Mouse (Mus musculus): ENCODE results near the gene E330009J07Rik. TPM values are rescaled to one million over a fixed set of nuclear protein-coding genes. Genes with fewer than 3 reads are reported as not detected.

The E330009J07Rik gene
- polyA plus RNA-seq (2014; fragmentation: Nextera tagmentation; extraction: Ambion mirVana) = 16.3 and 17.0 TPM in 2 replicates

DNA sequence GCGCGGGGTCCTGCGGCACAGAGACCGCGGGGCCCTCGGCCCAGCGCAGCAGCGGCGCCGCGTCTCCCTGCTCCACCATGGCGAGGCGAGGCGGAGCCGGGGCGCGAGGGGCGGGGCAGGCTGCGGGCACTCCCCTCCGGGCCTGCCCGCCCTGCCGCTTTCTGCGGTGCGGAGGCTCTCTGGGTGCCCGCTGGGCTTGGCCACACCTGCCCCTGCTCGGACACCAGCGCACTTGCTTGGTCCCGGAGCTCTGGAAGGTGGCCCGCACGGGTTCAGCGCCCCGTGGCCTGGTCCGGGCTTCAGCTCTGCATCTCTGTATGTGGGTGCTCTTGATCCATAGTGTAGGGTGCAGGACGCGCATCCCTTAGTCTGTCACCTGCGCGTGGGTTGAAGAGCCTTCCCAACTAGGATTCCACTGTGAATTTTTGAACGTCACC is at the start of gene E330009J07Rik:
E330009J07Rik (minus strand) TSS at position 89 of the 437 bp plus-strand sequence.
- WGBS = 0% methylated on average over 38 of the region's 38 CpGs
- H3K9ac ChIP-seq (replicated peaks; ENCODE audit: low read depth, low read length) = peak within 1 kb of the TSS; percentile 90
- peaks cover 7% of the 10 kb centered on the region for H3K4me1 ChIP-seq (ENCODE audit: control insufficient read depth, insufficient read depth, low read length)
- peak within 1 kb of the TSS; percentile 75 for H3K4me3 ChIP-seq (ENCODE audit: low read depth, low read length)
- no peaks in the 10 kb centered on the region for H3K36me3 ChIP-seq (ENCODE audit: control insufficient read depth, insufficient read depth, low read length)
- H3K9me3 ChIP-seq (ENCODE audit: control insufficient read depth, low read length) = no peaks in the 10 kb centered on the region
- peak within 1 kb of the TSS; percentile 87 for H3K27ac ChIP-seq (ENCODE audit: low read depth, low read length)
- H3K4me2 ChIP-seq (ENCODE audit: low read depth, low read length) = peak within 1 kb of the TSS; percentile 80
- no peaks in the 10 kb centered on the region; the same call in 1 of the 2 replicates for H3K27me3 ChIP-seq (ENCODE audit: control insufficient read depth, insufficient read depth, low read length)
- ATAC-seq (ENCODE audit: low read depth) = peak; percentile 93

DNA sequence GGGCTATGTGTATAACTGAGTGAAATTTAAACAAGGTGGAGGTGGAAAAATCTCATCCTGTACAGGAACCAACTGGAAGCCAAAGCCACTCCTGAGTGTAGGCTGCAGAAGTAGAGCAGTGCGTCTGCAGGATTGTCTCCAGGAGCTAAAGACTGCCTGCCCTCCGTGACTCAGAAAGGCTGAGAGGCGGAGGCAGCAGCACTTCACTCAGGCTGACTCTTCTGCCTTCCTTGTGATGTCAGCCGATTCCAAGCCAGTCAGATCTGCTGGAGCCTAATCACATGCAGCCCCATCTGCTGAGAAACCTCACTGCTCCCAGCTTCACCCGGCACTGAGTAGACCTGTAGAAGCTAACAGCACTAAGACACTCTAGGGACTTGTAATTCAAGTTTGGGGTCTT is 46.4 kb upstream of the E330009J07Rik start:
- H3K27me3 ChIP-seq (ENCODE audit: control insufficient read depth, insufficient read depth, low read length) = no peaks in the 10 kb centered on the region
- H3K9ac ChIP-seq (replicated peaks; ENCODE audit: low read depth, low read length) = no peak overlapping the region
- no peak overlapping the region for H3K4me2 ChIP-seq (ENCODE audit: low read depth, low read length)
- no peaks in the 10 kb centered on the region for H3K4me1 ChIP-seq (ENCODE audit: control insufficient read depth, insufficient read depth, low read length)
- H3K4me3 ChIP-seq (ENCODE audit: low read depth, low read length) = no peak overlapping the region
- no peaks in the 10 kb centered on the region for H3K9me3 ChIP-seq (ENCODE audit: control insufficient read depth, low read length)
- H3K27ac ChIP-seq (ENCODE audit: low read depth, low read length) = no peak overlapping the region
- no peak for ATAC-seq (ENCODE audit: low read depth)
- 89% methylated on average over 5 of the region's 5 CpGs for WGBS
- H3K36me3 ChIP-seq (ENCODE audit: control insufficient read depth, insufficient read depth, low read length) = peaks cover 31% of the 10 kb centered on the region

DNA sequence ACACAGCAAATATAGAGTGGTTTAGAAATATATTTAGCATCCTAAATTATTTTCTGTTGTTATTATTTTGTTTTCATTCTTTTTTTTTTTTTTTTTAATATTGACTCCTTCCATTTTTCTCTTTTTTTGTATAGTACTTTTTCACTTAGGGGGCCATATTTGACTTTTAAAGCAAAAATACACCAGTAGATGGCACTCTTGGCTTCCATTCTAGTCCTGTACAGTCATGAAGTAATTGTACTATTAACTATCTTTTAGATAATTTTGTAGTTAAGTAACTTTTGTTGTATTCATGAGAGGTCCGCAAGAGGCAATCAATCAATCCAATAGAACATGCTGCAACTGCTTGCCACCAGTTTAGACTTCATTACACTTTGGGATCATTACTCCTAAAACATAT is 43.8 kb upstream of the E330009J07Rik start:
- H3K4me1 ChIP-seq (ENCODE audit: control insufficient read depth, insufficient read depth, low read length) = no peaks in the 10 kb centered on the region

DNA sequence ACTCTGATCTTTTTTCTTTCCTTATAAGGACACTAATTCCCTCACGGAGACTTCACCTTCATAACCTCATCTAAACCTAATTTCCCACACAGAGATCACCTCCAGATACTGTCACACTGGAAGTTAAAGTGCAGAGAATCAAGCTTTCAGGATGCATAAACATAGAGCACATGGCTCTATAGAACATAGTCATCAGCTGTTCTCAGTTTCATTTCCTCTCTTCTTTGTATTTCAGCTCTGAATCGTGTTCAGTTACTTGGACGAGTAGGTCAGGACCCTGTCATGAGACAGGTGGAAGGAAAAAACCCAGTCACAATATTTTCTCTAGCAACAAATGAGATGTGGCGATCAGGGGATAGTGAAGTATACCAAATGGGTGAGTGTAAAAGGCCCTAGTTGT is 40.2 kb upstream of the E330009J07Rik start:
- Histone ChIP-seq H3K36me3 (ENCODE audit: control insufficient read depth, insufficient read depth, low read length) (peaks cover 32% of the 10 kb centered on the region), H3K4me2 (ENCODE audit: low read depth, low read length) (no peak overlapping the region), H3K27ac (ENCODE audit: low read depth, low read length) (no peak overlapping the region), H3K4me1 (ENCODE audit: control insufficient read depth, insufficient read depth, low read length) (peaks cover 8% of the 10 kb centered on the region; the same call in 1 of the 2 replicates), H3K27me3 (ENCODE audit: control insufficient read depth, insufficient read depth, low read length) (no peaks in the 10 kb centered on the region), H3K4me3 (ENCODE audit: low read depth, low read length) (no peak overlapping the region), H3K9ac (replicated peaks; ENCODE audit: low read depth, low read length) (no peak overlapping the region), H3K9me3 (ENCODE audit: control insufficient read depth, low read length) (no peaks in the 10 kb centered on the region)
- 94% methylated on average over 4 of the region's 4 CpGs for WGBS
- ATAC-seq (ENCODE audit: low read depth) = no peak

More for the DNA sequence above, 43.8 kb upstream of the E330009J07Rik start:
- Histone ChIP-seq H3K4me2 (ENCODE audit: low read depth, low read length) (no peak overlapping the region), H3K9ac (replicated peaks; ENCODE audit: low read depth, low read length) (no peak overlapping the region), H3K9me3 (ENCODE audit: control insufficient read depth, low read length) (no peaks in the 10 kb centered on the region), H3K27me3 (ENCODE audit: control insufficient read depth, insufficient read depth, low read length) (no peaks in the 10 kb centered on the region), H3K36me3 (ENCODE audit: control insufficient read depth, insufficient read depth, low read length) (peaks cover 49% of the 10 kb centered on the region), H3K4me3 (ENCODE audit: low read depth, low read length) (no peak overlapping the region), H3K27ac (ENCODE audit: low read depth, low read length) (no peak overlapping the region)
- ATAC-seq (ENCODE audit: low read depth) = no peak
- 89% methylated on average over 1 of the region's 1 CpGs for WGBS

DNA sequence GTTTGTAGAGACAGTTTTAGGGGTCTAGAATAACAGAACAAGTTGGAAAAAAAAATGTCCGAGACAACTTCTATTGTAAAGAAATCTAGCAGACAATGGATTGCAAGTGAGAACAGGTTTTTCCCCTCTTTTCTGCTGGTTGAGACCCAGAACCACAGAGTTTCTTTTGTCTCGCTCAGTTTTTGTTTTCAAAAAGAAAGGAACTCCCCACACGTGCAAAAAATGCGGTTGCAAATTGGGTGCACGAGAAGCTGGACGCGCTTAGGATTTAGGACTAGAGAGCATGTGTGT is 35.7 kb upstream of the E330009J07Rik start:
- H3K27ac ChIP-seq (ENCODE audit: low read depth, low read length) = peak overlapping the region; percentile 88
- under 1% methylated on average over 7 of the region's 7 CpGs for WGBS
- ATAC-seq (ENCODE audit: low read depth) = no peak

DNA sequence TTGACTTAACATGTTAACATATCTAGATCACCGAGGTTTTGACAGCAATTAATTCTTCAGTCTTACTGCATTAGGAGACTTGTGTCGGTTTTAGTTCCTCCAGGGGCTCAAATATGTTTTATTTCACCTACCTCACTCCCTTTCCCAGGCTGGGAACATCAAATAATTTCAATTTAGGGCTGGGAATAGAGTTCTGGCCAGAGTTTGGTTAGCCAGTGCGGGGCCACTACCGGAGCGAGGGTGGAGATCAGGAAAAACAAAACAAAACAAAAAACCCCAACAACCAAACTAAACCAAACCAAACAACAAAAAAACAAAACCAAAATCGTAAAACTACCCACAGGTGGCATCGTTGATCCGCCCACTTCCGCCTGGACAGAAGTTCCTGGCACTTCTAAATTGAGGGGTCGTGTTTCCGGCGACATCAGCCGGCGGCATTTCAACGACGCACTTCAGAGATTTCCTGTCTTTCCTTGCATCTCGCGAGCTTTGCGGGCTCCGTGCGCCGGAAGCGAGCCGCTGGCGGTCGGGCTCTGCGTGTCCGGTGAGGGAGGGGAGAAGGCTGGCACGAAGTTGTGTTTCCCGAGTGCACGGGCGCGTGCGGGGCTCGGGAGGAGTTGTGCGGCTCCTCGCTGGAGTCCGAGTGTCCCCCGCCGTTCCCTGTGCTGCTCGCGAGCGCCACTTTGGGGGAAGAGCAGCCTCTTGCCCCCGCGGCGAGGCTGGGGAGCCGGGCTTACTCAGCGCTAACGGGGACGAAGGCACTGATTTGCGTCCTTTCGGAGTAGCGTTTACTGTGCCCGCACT is 35.2 kb upstream of the E330009J07Rik start, which contains the start of gene Ssbp1:
Ssbp1 (plus strand) TSS at position 437 of the 804 bp plus-strand sequence.
- Histone ChIP-seq H3K4me2 (ENCODE audit: low read depth, low read length) (peak within 1 kb of the TSS; percentile 79), H3K9ac (replicated peaks; ENCODE audit: low read depth, low read length) (peak within 1 kb of the TSS; percentile 80), H3K9me3 (ENCODE audit: control insufficient read depth, low read length) (no peaks in the 10 kb centered on the region), H3K27ac (ENCODE audit: low read depth, low read length) (peak within 1 kb of the TSS; percentile 88), H3K4me3 (ENCODE audit: low read depth, low read length) (peak within 1 kb of the TSS; percentile 78), H3K4me1 (ENCODE audit: control insufficient read depth, insufficient read depth, low read length) (peaks cover 8% of the 10 kb centered on the region; the same call in 1 of the 2 replicates), H3K36me3 (ENCODE audit: control insufficient read depth, insufficient read depth, low read length) (peaks cover 12% of the 10 kb centered on the region; the same call in 1 of the 2 replicates), H3K27me3 (ENCODE audit: control insufficient read depth, insufficient read depth, low read length) (no peaks in the 10 kb centered on the region)
- 1% methylated on average over 54 of the region's 54 CpGs for WGBS
- peak; percentile 97 for ATAC-seq (ENCODE audit: low read depth)

More for the DNA sequence above, 35.7 kb upstream of the E330009J07Rik start:
- Histone ChIP-seq H3K36me3 (ENCODE audit: control insufficient read depth, insufficient read depth, low read length) (peaks cover 17% of the 10 kb centered on the region; the same call in 1 of the 2 replicates), H3K27me3 (ENCODE audit: control insufficient read depth, insufficient read depth, low read length) (no peaks in the 10 kb centered on the region), H3K4me3 (ENCODE audit: low read depth, low read length) (peak overlapping the region; percentile 78), H3K9ac (replicated peaks; ENCODE audit: low read depth, low read length) (peak overlapping the region; percentile 80), H3K4me1 (ENCODE audit: control insufficient read depth, insufficient read depth, low read length) (peaks cover 8% of the 10 kb centered on the region; the same call in 1 of the 2 replicates), H3K9me3 (ENCODE audit: control insufficient read depth, low read length) (no peaks in the 10 kb centered on the region), H3K4me2 (ENCODE audit: low read depth, low read length) (peak overlapping the region; percentile 79)

DNA sequence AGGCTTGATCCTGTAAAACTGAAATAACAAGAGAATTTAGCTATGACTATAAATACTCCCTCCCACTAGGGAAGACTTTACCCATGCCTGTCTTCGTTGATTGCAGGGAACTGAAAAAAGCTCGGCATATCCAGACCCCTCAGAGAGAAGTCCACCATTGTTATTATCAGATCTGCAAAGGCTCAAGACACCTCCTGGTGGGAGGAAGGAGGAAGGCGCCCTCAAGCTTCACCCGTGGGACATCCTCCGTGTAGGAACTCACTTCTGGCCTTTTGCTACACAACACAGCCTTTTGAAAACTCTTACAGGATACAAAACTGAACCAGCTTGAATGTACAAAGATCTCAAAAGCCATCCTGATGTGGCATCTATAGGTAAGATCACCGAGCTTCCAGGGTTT is 29.8 kb upstream of the E330009J07Rik start:
- ATAC-seq (ENCODE audit: low read depth) = no peak
- no peak overlapping the region for H3K4me3 ChIP-seq (ENCODE audit: low read depth, low read length)
- no peak overlapping the region for H3K9ac ChIP-seq (replicated peaks; ENCODE audit: low read depth, low read length)
- no peak overlapping the region for H3K4me2 ChIP-seq (ENCODE audit: low read depth, low read length)
- no peaks in the 10 kb centered on the region for H3K4me1 ChIP-seq (ENCODE audit: control insufficient read depth, insufficient read depth, low read length)
- no peaks in the 10 kb centered on the region for H3K9me3 ChIP-seq (ENCODE audit: control insufficient read depth, low read length)
- no peaks in the 10 kb centered on the region for H3K27me3 ChIP-seq (ENCODE audit: control insufficient read depth, insufficient read depth, low read length)
- 59% methylated on average over 6 of the region's 6 CpGs for WGBS
- H3K36me3 ChIP-seq (ENCODE audit: control insufficient read depth, insufficient read depth, low read length) = no peaks in the 10 kb centered on the region
- no peak overlapping the region for H3K27ac ChIP-seq (ENCODE audit: low read depth, low read length)

DNA sequence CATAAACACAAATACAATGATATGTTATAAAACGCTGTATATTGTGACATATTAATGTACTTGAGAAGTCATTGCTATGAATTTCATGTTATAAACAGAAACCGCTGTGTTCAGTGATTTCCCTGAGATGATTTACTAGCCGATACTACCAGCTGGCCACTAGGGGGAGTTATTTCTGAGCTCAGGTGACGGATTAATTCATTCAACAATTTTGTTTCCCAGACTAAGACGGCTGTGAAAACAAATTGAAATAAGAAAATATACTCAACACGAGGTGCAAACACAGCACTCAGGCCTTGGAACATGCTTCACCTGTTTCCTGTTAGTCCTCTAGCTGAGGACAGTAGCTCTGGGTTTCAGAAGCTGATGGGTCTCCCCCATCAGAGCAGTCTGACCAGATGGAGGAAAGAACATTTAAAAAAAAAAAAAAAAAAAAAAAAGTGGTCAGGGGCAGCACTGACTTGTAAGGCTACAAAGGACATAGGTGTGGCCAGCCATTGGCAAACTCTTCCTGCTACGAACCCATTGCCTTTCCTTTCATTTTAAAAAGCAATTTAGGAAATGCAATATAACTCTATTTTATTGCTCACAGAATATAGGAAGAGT is 18.6 kb upstream of the E330009J07Rik start:
- Histone ChIP-seq H3K9me3 (ENCODE audit: control insufficient read depth, low read length) (no peaks in the 10 kb centered on the region), H3K4me2 (ENCODE audit: low read depth, low read length) (no peak overlapping the region), H3K4me3 (ENCODE audit: low read depth, low read length) (no peak overlapping the region), H3K27ac (ENCODE audit: low read depth, low read length) (no peak overlapping the region), H3K4me1 (ENCODE audit: control insufficient read depth, insufficient read depth, low read length) (no peaks in the 10 kb centered on the region), H3K36me3 (ENCODE audit: control insufficient read depth, insufficient read depth, low read length) (no peaks in the 10 kb centered on the region), H3K9ac (replicated peaks; ENCODE audit: low read depth, low read length) (no peak overlapping the region), H3K27me3 (ENCODE audit: control insufficient read depth, insufficient read depth, low read length) (no peaks in the 10 kb centered on the region)
- WGBS = 27% methylated on average over 7 of the region's 7 CpGs
- ATAC-seq (ENCODE audit: low read depth) = no peak

DNA sequence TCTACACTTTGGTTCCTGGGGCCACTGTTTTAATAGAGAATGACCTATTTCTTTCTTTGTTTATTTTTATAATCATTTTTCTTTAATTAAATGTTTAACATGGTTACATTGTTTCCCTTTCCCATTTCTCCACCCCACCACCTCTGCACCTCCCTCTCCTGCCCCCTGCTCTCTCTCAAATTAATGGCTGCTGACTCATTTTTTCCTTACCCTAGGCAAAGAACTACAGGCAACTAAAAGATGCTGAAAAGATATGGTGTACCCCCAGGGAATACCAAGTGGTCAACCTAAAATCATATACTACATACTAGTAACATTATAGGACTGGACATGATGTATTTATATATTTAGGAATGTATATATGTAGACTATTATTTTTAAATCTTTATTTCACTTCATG is 12.7 kb upstream of the E330009J07Rik start:
- Histone ChIP-seq H3K4me3 (ENCODE audit: low read depth, low read length) (no peak overlapping the region), H3K9me3 (ENCODE audit: control insufficient read depth, low read length) (no peaks in the 10 kb centered on the region), H3K27me3 (ENCODE audit: control insufficient read depth, insufficient read depth, low read length) (no peaks in the 10 kb centered on the region), H3K4me1 (ENCODE audit: control insufficient read depth, insufficient read depth, low read length) (no peaks in the 10 kb centered on the region), H3K36me3 (ENCODE audit: control insufficient read depth, insufficient read depth, low read length) (no peaks in the 10 kb centered on the region), H3K4me2 (ENCODE audit: low read depth, low read length) (no peak overlapping the region), H3K9ac (replicated peaks; ENCODE audit: low read depth, low read length) (no peak overlapping the region), H3K27ac (ENCODE audit: low read depth, low read length) (no peak overlapping the region)
- ATAC-seq (ENCODE audit: low read depth) = no peak

Data from neural tube, embryonic 14.5 days (tissue).